Mouse (Mus musculus) G1E (cell line): ENCODE measurements around the gene Atf6.

Experiments
- CTCF ChIP-seq: IDR thresholded peaks from 2 replicates; pipeline ENCODE4 v1.5.1; 2012; ENCODE audit warnings: low read depth, low read length, inconsistent platforms, mixed read lengths
- GATA1 ChIP-seq: IDR thresholded peaks from 2 replicates; pipeline ENCODE4 v1.6.1; 2012; ENCODE audit warnings: borderline replicate concordance, low read length, inconsistent platforms, mixed read lengths
- TAL1 ChIP-seq: conservative IDR thresholded peaks from 2 replicates; pipeline ENCODE4 v1.6.1; 2012; ENCODE audit warnings: low read depth, low read length, inconsistent platforms, mixed read lengths

DNA sequence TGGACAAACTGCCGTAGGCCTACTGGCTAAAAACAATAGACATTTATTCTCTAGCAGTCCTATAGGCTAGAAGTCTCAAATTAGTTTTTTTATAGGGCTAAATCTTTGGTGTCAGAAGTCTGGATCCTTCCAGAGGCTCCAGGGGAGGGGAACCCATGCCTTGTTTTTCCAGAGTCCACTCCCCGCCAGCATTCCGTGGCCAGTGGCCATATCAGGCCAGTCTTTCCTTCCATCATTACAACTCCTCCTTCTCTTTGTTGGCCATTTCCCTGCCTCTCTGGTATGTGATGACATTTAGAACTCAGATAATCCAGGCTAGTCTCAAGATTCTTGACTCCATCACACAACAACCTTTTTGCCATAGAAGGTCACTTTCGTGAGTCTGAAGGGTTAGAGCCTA is 189.9 kb downstream of the Atf6 start:
- TF ChIP-seq CTCF (no peak), GATA1 (no peak), TAL1 (no peak)
